Mouse (Mus musculus) left cerebral cortex, postnatal 4 days (tissue): Measurements from ENCODE around the gene Ccdc127. TPM values are rescaled to one million over a fixed set of nuclear protein-coding genes. Genes with fewer than 3 reads are reported as not detected.

Experiments
- DNase-seq: peaks from one replicate; pipeline ENCODE4 v3.0.0-alpha.2; 2022
- intact Hi-C: fragments of 180-260 bp; cut with DNase I; formaldehyde crosslinking; loops from one replicate; pipeline ENCODE4 v1.15.1; 2025
- total RNA-seq, 2 experiments: library from RNA; stranded (reverse); gene quantifications; 2 replicates each; pipeline ENCODE4 v1.2.3; 2021

Ccdc127 gene
- total RNA-seq = 10 to 100 TPM; 53.1 to 57.0 TPM

GRCm38 (mm10) chr13:74349566-74350434 lies at the start of gene Ccdc127, which contains the start of gene Sdha:
TSS of gene Ccdc127 (plus strand) at chr13:74350309.
TSS of gene Sdha (minus strand) at chr13:74350280.
- intact Hi-C loops = no loop called here
- peak; percentile 98 for DNase-seq

GRCm38 (mm10) chr13:74300925-74301606 lies 49.0 kb upstream of the Ccdc127 start:
- intact Hi-C loops = loop anchor here (2.0 to 10.0 kb wide), 3 partner anchors 108 to 346 kb away; no protein-coding TSS in a partner anchor

GRCm38 (mm10) chr13:74301607-74301984 lies 48.5 kb upstream of the Ccdc127 start:
- intact Hi-C loops = loop anchor here (2.0 to 10.0 kb wide), 3 partner anchors 109 to 347 kb away; no protein-coding TSS in a partner anchor
- DNase-seq = no peak

More at GRCm38 (mm10) chr13:74300925-74301606, 49.0 kb upstream of the Ccdc127 start:
- peak; percentile 72 for DNase-seq

GRCm38 (mm10) chr13:74302050-74303037 lies 47.8 kb upstream of the Ccdc127 start:
- no peak for DNase-seq
- intact Hi-C loops = loop anchor here (5.0 to 10.0 kb wide), 2 partner anchors 205 to 348 kb away; no protein-coding TSS in a partner anchor

- DNase-seq = no peak
- intact Hi-C loops = loop anchor here (10.0 kb wide), 1 partner anchor 351 kb away; no protein-coding TSS in a partner anchor
Observed at GRCm38 (mm10) chr13:74305380-74305779, 44.7 kb upstream of the Ccdc127 start.

GRCm38 (mm10) chr13:74305780-74306179 lies 44.3 kb upstream of the Ccdc127 start:
- no peak for DNase-seq
- intact Hi-C loops = loop anchor here (10.0 kb wide), 1 partner anchor 351 kb away; no protein-coding TSS in a partner anchor

GRCm38 (mm10) chr13:74314616-74315015 lies 35.5 kb upstream of the Ccdc127 start:
- no peak for DNase-seq
- intact Hi-C loops = no loop called here

GRCm38 (mm10) chr13:74316386-74316785 lies 33.7 kb upstream of the Ccdc127 start:
- intact Hi-C loops = no loop called here
- no peak for DNase-seq

- no peak for DNase-seq
- intact Hi-C loops = no loop called here
Observed at GRCm38 (mm10) chr13:74316789-74317169, 33.3 kb upstream of the Ccdc127 start.

- peak; percentile 86 for DNase-seq
- intact Hi-C loops = no loop called here
Observed at GRCm38 (mm10) chr13:74317170-74317849, 32.8 kb upstream of the Ccdc127 start, which contains the start of gene Pdcd6. TSS of gene Pdcd6 (minus strand) at chr13:74317580.

GRCm38 (mm10) chr13:74329321-74329720 lies 20.8 kb upstream of the Ccdc127 start:
- DNase-seq = no peak
- intact Hi-C loops = no loop called here

GRCm38 (mm10) chr13:74341036-74341435 lies 9.1 kb upstream of the Ccdc127 start:
- peak; percentile 12 for DNase-seq

GRCm38 (mm10) chr13:74350435-74350906 lies 362 bp downstream of the Ccdc127 start:
- intact Hi-C loops = no loop called here
- peak; percentile 10 for DNase-seq

More at GRCm38 (mm10) chr13:74341036-74341435, 9.1 kb upstream of the Ccdc127 start:
- intact Hi-C loops = no loop called here

GRCm38 (mm10) chr13:74356491-74356890 lies 6.4 kb downstream of the Ccdc127 start:
- intact Hi-C loops = no loop called here
- DNase-seq = no peak

GRCm38 (mm10) chr13:74362218-74362617 lies 12.1 kb downstream of the Ccdc127 start:
- no peak for DNase-seq
- intact Hi-C loops = no loop called here

- no peak for DNase-seq
- intact Hi-C loops = no loop called here
Observed at GRCm38 (mm10) chr13:74363176-74363858, 13.2 kb downstream of the Ccdc127 start.

- no peak for DNase-seq
- intact Hi-C loops = no loop called here
Observed at GRCm38 (mm10) chr13:74363859-74364235, 13.7 kb downstream of the Ccdc127 start, which contains the start of gene Lrrc14b. TSS of gene Lrrc14b (minus strand) at chr13:74364005.

GRCm38 (mm10) chr13:74381533-74382276 lies 31.6 kb downstream of the Ccdc127 start:
- intact Hi-C loops = no loop called here
- peak; percentile 30 for DNase-seq
